Mouse (Mus musculus) c-Kit-positive CD71-negative TER-119-negative erythroid progenitor cells, embryonic 14.5 days (primary cell): ENCODE results near the gene Zfp276.

Source experiments
- DNase-seq: peaks from one replicate; pipeline ENCODE4 v3.0.0-alpha.2; 2013; ENCODE audit warnings: low read depth

Zfp276 gene

GRCm38 (mm10) chr8:123290679-123291078, 36.7 kb downstream of the Zfp276 start:
- no peak for DNase-seq

GRCm38 (mm10) chr8:123291716-123292115, 37.7 kb downstream of the Zfp276 start:
- DNase-seq: no peak

- DNase-seq: no peak
Observed at GRCm38 (mm10) chr8:123292281-123292680, 38.3 kb downstream of the Zfp276 start.

- no peak for DNase-seq
Observed at GRCm38 (mm10) chr8:123292785-123293184, 38.8 kb downstream of the Zfp276 start.

- DNase-seq: no peak
Observed at GRCm38 (mm10) chr8:123298301-123298700, 44.3 kb downstream of the Zfp276 start.

- DNase-seq: no peak
Observed at GRCm38 (mm10) chr8:123308738-123309137, 54.7 kb downstream of the Zfp276 start.

- no peak for DNase-seq
Observed at GRCm38 (mm10) chr8:123317781-123318466, 63.9 kb downstream of the Zfp276 start.

GRCm38 (mm10) chr8:123318467-123318911, 64.5 kb downstream of the Zfp276 start, which contains the start of gene Fanca:
Gene Fanca (minus strand): TSS chr8:123318576.
- peak; percentile 95 for DNase-seq
